Mouse (Mus musculus) 3T3-L1 (cell line): ENCODE data around the gene Ctnnd2.
A peak's percentile ranks its signal among the peaks of the same experiment; 100 is the strongest.

Experiments used
- DNase-seq: peaks from one replicate; pipeline ENCODE4 v3.0.0-alpha.2; 2015; ENCODE audit warnings: low read depth, low spot score

Ctnnd2 gene

DNA sequence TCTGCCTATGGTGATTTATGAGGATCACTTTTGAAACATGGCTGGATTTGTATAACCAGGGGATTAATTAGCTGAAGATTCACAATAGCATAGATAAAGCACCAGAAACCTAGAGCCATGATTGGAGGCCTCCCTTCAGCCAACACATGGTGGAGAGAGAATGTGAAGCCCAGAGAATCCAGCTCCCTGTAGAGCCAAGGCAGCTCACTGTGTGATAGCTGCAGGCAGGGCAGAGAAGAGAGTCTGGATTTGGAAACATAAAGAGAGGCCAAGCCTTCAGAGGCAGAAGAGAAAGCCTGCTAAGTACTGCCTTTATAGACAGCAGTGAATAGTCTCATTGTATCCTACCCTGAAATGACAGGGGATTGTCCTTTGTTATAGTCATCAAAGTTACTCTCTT lies 340.7 kb downstream of the Ctnnd2 start:
- DNase-seq = no peak

GRCm38 (mm10) chr15:30515425-30515824 lies 343.0 kb downstream of the Ctnnd2 start:
- DNase-seq = no peak

DNA sequence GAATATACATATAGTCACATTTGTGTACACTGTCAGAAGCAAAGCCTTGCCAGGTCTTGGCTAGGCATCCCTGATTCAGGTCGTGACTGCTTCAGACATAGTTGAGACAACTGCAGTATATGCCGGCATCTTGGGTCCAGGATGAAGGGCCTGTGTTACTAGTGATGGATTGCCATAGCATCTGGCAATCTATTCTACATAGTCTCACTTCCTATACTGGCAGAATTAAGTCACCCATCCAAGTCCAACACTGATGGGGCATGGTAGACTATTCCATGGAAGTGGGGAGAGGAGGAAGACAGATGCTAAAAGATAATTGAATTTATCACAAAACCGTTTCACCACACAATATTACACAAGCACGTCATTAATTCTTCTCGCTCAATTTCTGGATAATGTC lies 369.1 kb downstream of the Ctnnd2 start:
- no peak for DNase-seq

DNA sequence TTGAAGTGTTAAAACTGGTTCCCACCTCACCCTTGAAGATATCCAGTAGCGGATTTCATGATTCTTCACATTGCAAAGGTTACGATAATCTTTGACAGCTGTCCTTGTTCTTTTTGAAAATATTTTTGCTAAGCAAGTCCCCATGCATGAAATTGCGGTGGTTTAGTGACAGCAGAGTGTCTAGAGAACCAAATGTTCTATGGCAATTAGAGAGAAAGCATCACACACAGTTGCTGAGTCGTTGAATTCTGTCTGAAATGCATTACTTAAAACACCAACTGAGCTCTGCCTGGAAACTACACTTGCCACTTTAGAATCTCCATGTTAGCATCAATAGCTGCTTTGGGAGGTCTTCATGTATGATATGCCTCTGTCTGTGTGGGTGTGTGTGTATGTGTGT lies 375.9 kb downstream of the Ctnnd2 start:
- no peak for DNase-seq

DNA sequence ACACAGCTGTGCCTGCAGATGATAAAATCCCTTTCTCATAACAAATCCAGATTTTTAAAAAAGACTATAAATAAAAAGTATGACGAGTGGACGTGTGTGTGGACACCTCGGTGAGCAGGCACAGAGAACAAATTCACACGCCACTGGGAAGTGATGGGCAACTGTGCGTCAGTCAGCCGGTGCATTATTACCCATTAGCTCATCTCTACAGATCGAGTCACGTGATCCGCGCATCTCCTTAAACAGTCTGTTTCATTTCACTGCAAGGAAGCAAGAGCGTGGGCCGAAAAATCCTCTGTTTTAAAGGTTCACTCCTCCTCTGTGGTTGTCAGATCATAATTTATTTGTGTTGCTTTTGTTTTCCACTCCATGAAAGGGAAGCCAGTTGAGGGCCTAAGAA lies 378.6 kb downstream of the Ctnnd2 start:
- DNase-seq = no peak

DNA sequence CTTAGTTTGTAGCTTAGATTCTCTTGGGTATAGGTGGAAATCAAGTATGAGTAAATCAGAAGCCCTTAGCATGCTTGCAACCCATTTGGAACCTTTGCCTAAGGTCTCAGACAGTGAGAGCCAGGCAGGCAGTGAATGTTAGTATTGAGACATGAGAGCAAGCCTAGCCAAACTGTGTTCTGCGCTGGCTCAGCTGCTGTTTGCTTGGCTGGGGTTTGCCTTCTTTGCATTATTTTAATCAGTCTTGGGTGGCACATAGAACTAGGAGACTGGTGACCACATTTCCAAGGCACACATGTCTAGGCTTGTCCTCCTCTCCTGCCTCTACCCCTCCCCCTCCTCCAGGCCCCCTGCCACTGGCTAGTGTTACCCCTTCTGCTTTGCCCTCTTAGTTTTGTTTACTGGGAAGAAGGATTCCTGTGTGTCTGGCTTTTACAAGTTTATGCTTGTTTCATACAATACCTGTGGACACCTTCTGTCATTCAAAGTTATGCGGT lies 381.6 kb downstream of the Ctnnd2 start:
- no peak for DNase-seq

- DNase-seq = peak; percentile 63
These were observed 383.4 kb downstream of the Ctnnd2 start for GRCm38 (mm10) chr15:30555787-30556186.

DNA sequence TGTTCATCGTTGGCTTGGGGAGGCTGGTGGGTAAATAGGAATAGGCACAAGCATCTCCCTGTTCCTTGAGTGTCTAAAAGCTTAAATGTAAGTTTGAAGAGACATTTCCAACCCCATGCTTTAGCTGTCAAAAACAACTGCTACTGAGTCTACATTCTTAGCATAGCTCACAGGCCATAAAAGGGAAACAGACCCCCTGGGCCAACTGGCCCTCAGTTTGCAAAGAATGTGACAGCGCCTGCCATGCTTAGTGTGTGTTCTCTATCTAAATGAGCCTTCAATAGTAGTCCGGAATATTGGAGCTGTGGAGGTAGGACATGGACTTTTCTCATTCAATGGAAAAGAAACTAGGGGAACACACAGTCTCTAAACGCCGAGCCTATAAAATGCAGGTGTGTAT lies 390.0 kb downstream of the Ctnnd2 start:
- DNase-seq = peak; percentile 17

DNA sequence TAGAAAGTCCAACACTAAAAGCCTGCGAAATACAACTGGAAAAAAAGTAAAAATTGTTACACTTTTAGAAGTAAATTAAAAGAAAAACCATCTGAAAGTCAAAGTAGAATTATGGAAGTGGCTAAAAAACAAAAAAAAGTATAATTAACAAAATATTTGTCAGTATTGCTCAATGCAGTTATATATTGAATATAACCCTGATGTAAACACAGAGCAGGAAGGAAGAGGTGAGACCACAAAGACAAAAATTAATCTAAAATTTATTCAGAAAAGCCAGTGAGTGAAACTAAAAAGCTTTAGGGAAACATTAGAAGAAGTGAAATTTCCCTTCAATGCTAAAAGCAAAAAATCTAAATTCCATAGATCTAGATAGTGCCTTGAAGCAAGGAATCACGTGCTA lies 392.2 kb downstream of the Ctnnd2 start:
- no peak for DNase-seq

GRCm38 (mm10) chr15:30570254-30570800 lies 397.9 kb downstream of the Ctnnd2 start:
- DNase-seq = peak; percentile 19

DNA sequence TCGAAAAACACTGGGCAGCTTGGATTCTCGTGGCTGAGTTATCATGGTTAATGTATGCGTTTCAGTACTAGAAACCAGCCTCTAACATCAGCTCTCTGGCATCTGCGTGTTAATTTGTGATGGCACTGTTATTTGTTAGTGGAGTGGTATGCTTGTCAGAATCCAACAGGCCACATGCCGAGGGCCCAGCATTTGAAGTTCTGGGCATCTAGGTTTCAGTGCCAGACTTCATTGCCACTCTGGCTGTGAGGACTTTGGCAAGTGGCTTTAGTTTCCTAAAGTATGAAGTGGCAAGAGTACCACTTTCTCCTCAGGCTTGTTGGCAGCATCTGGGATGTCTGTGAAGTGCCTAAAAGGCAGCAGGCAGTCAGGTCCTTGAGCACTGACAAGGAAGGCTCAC lies 415.1 kb downstream of the Ctnnd2 start:
- DNase-seq = no peak

- DNase-seq = no peak
These were observed 418.5 kb downstream of the Ctnnd2 start for GRCm38 (mm10) chr15:30590865-30591264.

- no peak for DNase-seq
These were observed 423.1 kb downstream of the Ctnnd2 start for GRCm38 (mm10) chr15:30595507-30595906.

DNA sequence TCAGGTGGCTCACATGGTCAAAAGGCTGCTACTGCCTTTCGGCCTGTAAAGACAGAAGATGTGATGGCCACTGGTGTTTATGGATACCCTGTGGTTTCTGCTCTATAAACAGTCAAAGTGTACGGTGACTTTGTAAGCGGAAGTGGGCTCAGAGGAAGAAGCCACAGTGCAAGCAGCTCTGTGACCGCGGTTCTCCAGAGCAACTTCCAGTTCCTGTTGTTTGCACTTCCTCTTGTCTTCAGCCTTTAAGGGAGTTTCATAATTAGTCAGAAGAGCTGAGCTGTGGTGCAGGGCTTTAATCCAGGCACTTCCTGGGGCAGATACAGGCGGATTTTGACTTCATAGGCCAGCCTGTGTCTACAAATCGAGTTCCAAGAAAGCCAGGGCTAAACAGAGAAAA lies 438.2 kb downstream of the Ctnnd2 start:
- DNase-seq = no peak

DNA sequence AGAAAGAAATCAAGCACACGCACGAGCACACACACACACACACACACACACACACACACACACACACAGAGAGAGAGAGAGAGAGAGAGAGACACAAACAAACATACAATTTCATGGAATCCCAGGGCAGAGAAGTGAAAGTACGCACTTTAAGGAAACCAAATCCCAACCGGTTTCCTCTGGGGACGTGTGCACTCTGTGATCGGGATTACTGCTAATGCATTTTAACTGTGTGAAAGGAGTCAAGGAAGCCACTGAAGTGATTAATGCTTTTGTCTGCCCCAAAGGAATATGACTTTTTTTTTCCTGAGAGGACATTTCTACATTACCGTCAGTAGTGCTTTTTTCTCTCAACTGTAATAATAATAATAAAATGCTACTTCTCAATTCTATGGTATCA lies 443.1 kb downstream of the Ctnnd2 start:
- DNase-seq = no peak

DNA sequence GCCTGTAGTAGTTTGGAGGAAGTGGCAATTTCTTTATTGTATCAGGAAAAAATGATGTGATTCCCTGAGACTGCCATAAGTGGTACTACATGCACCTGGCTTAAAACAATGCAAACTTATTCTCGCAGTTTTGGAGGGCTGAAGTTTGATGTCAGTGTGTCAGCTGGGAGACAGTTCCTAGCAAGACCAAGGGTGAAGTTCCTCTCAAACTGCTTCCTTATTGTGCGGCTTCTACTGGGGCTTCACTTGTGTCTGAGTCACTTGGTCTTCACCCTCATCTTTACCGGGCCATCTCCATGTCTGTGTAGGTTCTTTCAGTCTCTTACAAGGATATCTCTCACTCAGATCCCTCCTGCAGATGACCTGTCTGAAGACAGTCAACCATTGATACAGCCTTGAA lies 444.5 kb downstream of the Ctnnd2 start:
- DNase-seq = no peak

- no peak for DNase-seq
These were observed 445.5 kb downstream of the Ctnnd2 start for GRCm38 (mm10) chr15:30617932-30618331.

GRCm38 (mm10) chr15:30628524-30628923 lies 456.1 kb downstream of the Ctnnd2 start:
- DNase-seq = peak; percentile 49

DNA sequence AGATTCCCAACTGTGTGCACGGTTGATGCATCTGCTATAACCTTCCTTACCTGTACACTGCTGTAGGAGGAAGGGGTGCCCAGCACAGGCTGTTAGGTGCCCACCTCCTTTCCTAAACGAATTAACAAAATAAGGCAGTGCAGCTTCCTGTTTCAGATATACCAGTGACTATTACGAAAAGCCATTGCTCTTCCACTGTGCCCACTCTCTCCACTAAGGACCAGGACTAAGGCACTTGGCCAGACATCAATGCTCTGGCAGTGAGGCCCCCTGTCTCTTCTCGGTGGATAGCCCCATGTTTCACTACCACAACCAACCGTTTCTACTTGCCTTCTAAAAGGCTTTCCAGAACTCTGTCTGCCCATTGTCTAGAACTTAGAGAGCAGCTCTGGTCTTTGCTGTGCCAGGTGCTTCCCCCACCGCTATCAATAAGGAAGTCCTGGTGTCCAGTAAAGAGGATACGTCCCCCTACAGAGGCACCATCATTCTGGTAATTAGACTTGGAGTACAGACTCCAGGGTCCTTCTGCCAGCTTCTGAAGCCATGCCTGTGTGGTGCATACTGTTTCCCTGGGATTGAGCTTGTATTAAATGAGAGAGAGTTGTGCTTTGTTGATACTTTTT lies 459.8 kb downstream of the Ctnnd2 start:
- no peak for DNase-seq

DNA sequence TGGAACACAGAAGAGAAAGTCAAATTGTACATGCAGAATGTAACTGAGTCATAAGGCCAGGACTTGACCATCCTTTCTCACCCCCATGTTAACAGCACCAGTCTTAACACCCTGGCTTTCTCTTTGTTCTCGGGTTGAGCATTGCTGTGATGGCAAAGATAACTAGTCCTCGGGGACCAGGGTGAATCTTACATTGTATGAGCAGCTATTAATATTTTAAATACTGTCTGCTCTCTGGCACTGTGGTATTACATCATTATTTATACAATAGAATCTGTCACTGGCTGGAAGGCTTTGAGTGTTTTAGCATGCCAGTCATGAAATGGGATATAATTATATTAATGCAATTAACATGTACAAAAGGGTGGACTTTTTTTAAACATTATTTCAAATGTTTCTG lies 461.5 kb downstream of the Ctnnd2 start:
- no peak for DNase-seq

DNA sequence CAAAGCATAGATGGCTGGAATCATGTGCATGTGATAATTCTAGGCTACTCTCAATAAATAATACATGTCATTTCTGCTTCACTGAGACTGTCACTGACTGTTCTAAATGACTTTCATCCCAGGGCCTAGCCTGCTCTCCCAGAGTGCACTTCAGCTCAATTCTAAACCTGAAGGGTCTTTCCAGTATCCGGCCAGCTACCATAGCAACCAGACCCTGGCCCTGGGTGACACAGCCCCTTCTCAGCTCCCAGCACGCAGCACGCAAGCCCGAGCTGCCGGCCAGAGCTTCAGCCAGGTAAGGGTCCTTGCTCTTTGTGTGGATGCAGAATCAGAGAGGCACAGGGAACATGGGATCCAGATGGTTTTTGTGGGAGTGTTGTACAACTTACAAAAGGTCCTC lies 462.1 kb downstream of the Ctnnd2 start:
- DNase-seq = no peak

DNA sequence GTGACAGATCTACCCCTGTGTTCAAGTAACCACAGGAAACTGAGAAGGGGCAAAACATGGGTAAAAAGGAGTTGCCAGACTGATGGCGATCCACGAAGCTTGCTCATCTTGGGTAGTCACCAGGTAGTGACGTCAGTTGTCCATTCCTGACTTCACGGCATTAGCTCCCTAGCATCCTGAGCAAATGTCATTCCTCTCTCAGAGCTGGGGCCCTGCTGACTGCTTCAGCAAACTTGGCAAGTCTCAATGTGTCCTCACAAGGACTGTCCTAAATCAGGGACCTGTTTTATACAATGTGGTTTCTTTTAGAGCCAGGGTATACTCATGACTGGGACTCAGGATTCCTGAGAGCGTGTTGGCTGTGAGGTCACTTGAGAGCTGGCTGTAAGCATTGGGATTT lies 468.3 kb downstream of the Ctnnd2 start:
- no peak for DNase-seq

DNA sequence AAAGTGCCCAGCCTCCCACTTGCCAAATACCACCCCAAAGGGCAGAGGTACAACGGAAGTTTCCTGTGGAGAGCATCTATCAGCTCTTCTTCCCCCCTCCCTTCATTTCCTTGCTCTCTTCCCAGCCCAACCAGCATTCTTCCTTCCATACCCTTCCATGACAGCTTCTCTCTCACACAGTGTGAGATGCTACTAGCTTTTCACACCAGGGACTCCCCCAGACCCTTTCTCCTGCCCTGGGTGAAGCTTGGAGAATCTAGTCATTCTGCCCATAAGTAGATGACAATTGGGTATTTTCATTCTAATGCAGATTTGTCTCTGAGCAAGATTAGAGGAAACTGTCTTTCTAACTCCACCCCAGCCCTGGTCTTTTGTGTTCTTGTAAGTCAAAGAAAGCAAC lies 473.3 kb downstream of the Ctnnd2 start:
- DNase-seq = no peak
